Mouse (Mus musculus): ENCODE data around the gene Pla2g2c.

Gene Pla2g2c

DNA sequence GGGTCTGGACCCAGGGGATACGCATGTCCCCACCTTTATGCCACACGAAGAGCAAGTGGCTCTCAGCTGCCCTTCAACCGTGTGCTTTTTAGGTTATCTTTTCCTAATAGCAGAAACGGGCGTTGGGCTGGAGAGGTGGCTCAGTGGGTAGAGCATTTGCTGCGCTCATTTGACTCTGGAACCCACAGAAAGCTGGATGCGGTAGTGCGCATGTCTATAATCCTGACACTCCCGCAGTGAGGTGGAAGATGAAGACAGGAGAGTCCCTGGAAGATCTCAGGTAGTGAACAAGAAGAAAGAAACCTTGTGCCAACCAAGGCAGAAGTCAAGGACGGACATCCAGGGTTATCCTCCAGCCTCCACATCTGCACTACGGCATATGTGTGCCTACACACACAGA lies 15.3 kb upstream of the Pla2g2c start:
- no peak for DNase-seq (ENCODE audit: low spot score)

DNA sequence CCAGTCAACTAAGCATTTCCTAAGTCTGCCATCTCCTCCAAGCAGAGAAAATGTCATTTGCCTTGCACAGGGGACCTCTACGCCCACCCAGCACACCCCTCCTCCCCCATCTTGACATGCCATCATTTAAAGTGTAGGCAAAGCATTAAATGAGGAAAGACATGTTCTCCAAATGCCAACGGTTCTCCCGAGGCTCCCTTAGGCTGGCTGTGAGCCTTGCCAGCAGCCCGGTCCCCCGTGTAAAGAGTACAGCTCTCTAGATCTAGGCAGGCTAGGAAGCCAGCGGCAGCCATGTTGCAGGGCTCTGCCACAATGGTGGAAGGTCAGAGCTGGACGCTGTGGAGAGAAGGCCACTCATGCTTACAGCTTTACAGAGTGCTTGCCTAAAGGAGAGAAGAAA lies 14.6 kb upstream of the Pla2g2c start:
- DNase-seq (ENCODE audit: low spot score) = no peak

DNA sequence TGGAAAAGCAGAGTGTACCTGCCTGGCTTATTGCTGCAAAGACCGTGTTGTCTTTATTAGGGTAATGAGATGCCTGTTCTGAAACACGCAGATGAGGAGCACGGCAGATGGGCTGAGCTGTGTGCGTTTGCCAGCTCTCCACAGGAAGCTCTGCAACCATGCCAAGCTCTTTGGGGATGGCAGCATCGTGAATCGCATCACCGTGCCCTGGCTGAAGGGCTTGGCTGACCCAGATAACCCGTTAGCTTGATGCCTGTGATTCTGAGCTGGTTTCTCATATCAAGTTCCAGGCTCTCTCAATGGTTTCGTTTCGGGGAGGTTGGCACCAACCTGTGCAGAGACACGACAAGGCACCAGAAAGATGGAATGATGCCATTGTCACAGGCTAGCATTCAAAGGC lies 14.0 kb upstream of the Pla2g2c start:
- no peak for DNase-seq (ENCODE audit: low spot score)

DNA sequence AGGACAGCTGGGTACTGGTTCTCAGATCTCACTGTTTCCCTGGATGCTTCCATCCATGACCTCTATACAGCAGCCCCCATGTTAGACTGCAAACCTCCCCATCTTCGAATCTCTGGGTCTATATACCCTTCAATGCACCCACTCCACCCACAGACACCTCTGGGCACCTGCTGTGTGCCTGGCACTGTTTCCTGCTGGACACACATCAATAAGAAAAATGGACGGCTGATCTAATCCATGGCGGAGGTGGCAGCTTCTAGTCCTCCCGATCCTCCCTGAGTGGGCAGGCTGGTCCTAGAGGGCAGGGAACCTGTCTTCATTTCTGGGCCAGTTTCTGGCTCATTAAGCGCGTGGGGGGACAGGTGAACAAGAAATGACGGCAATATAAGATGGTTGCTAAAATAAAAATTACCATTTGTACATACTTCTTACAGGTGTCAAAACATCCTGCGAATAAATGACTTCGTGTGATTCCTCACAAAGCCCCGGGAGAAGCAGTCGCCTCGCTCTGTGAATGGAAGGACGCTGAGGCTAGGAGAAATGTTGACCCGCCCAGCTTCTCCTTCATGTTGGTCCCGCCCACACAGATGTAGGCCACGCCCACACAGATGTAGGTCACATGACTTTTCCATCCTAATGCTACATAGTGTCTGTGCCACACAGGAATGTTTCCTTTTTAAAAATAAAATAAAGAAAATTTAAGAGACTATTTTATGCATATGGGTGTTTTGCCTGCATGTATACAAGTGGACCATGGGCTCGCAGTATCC lies 13.4 kb upstream of the Pla2g2c start:
- DNase-seq (ENCODE audit: low spot score) = no peak

DNA sequence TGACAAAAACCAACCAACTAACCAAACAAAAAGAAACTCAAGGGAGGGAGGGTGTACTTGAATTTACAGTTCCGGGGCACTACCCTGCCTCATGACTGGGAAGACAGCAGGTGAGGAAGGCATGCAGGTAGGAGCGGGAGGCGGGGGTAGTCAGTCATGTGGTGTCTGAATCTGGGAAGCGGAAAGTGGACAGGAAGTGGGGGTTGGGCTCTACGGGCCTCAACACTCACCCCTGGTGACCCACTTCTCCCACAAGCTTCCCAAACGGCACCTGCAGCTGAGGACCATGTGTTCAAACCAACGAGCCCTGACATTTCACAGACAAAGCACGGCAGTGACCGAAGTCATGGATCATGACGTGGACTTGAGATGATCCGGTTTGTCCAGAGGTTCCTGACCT lies 12.5 kb upstream of the Pla2g2c start:
- no peak for DNase-seq (ENCODE audit: low spot score)

DNA sequence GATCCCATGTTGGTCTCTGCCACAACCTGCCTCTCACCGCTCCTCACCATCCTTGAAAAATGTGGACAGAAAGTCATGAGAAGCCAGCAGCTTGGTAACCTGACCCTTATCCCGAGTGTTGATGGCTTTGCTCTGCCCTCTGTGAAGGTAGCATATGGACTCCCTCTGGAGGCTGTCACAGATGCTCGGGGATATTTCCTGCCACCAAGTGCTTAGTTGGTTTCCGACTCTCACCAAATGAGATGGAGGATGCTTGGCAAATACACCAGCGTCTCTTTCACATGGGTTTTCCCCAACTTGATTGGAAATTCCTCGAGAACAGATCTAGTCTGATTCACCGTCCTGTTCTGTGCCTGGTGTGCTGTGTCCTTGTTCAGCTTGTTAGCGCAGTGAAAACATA lies 12.0 kb upstream of the Pla2g2c start:
- no peak for DNase-seq (ENCODE audit: low spot score)

DNA sequence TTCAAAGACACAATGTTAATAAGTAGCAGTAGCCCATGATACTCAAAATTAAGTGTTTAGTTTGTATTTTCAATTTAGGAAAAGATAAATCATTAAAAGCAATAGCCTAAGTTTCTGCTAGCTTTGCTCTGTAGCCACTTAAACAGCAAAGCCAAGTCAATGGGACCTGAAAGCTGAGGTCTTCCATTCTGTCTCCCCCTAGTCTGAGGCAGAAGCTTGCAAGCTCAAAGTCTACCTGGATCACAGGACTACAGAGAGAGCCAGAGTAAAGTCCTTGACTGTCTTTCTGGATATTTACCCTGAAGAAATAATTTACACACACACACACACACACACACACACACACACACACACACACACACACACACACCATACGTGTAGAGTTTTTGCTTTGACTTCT lies 10.4 kb upstream of the Pla2g2c start:
- DNase-seq (ENCODE audit: low spot score) = no peak

DNA sequence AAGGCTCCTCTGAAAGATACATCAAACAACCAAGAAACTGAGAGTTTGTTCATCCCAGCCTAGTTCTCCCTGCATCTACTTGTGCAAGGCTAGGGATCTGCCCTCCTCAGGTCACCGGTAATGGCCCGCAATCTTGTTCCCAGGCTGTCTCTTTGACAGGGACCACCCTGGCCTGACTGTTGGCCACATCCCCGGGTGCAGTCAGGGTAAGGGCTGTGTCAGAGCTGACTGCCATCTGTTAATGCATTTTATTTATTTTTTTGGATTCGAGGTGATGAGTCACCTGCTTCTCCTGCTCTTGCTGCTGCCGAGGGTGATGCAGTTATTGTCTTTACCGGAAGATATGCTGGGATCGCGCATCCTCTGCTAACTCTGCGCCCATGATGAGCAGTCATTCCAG lies 7.9 kb upstream of the Pla2g2c start:
- DNase-seq (ENCODE audit: low spot score) = no peak

DNA sequence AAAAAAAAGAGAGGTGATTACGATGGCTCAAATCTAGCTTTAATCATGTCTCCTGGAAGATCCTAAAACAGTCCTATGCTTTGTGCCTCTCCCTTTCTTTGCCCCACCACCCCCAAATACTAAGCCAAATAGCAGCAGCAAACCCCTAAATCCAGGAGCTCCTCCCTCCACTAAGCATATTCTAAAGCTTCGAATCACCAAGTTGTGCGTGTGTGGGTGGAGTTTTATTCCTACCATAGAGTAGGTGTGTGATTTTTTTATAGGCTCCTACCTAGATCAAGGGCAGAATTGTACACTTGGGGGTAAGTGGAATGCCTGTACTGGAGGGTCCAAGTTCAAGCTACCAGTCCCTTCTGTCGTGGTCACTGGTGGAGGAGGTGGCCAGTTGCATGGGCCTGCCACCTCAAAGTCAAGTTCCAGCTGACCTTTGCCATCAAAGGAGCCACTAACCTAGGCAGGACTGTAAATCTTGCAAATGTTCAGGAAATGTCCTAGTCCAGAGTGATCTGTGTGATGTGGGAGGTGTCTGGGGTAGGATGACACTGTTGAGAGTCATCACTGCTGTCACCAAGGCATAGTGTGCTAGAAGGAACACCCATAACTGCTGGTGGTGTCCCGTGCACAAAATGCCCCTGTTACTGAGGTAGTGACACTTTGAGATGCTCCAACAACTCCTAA lies 5.9 kb upstream of the Pla2g2c start:
- no peak for DNase-seq (ENCODE audit: low spot score)

DNA sequence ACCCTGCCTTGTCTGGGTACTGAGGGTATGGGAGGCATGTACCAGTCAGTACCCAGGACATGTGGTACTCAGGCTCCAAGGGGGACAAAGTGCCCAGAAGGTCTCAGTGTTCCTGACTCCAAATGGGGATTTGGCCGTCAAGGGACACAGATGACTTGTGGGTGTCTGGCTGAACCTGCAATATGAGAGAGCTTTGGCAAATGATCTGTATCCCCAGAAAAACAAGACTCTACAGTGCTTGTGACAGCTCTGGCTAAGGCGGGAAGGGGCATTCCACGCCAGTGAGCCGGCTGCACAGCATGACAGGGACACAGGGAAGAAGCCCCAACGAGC lies 5.4 kb upstream of the Pla2g2c start:
- no peak for DNase-seq (ENCODE audit: low spot score)

DNA sequence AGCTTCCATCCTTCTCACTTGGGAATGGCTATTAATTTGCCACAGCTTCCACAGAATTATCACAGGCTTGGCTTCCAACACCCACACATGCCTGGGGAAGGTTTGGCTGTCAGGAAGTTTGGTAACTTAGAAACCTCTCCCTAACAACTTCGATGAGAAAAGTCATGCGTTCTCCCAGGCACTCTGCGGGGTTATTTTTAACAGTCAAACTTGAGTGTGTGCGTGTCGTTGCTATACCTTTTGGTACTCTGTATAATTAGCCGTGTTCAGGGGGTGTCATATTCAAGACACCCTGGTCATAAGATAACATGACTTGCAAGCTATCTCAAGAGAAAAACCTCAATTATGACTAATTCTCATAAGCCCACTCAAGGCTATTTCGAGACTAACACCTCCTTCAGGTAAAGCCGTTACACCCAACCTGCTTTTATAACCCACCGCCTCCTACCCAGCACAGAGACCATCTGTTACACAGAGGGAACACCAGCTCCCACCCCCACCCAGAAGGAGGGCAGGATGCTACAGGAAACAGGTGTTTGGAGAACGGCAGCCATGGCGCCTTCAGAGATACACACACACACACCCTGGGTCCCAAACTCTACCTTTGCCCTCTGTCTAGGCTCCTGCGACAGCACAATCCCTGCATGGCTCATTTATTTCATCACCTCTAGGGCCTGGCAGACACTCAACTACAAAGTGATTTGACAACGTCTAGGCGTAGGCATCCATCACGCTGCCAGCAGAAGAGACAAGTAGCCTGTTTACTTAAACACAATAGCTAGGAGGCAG lies 905 bp upstream of the Pla2g2c start:
- no peak for DNase-seq (ENCODE audit: low spot score)

DNA sequence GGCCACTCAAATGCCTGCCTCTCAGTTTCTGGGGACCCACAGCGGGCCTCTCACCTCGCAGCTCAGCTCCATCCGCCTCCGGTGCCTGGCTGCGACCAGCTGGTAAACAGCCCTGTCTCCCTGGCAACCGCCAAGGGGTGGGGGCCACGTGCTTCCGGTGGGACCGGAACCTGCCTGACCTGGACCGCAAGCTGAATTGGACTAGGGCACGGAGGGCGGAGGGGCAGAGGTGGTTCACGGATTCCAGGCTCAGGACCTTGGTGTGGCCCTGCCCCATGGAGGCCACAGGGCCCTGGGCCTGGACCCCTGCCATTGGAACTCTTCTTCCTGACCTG lies 502 bp downstream of the Pla2g2c start:
- DNase-seq (ENCODE audit: low spot score) = no peak

DNA sequence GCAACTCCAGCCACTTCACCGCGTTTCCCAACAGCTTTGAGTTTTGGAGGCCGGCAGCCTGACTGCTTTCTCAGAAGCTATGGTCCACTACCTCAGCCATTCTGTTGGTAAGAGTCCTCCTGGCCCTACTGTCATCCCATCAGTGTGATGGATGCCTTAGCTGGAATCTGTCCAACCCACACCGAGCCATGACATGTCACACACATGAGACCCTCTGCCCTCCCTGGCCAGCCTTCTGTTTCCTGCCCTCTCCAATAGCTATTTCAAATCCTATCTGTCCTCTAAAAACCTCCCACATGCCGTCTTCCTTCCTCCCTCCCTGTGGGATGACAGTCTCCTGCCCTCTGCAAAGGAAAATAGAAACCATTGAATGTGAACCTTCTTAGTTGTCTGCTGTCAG lies 1.2 kb downstream of the Pla2g2c start:
- no peak for DNase-seq (ENCODE audit: low spot score)

DNA sequence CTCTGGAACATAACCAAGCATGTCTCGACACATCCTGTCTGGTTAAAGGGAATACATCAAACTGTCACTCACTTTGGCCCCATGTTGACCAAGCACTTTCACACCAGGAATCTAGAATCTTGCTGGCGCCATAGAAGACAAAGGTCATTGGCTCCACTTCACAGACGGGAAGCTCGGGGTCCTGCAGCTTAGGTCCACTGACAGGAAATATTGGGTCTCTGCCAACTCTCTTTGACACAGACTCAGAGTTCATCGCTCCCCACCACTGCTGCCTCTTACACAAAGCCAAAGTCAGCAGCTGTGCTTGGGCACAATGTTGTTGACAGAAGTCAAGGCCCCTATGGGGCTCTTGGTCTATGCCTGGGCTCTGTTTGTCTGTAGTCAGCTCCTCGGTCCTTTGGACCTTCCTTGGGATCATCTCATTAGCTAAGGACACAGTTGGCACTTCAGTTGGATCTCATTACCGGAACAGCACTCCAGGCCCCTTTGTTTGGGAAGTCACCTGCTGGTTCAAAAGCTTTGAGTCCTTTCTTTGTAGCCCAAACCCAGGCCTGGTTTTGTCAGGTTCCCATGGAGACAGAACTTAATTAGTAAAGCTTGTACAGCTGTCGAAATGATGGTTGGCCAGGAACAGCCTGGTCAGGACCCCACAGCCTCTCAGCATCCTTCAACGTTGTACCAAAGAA lies 4.6 kb downstream of the Pla2g2c start:
- DNase-seq (ENCODE audit: low spot score) = no peak

DNA sequence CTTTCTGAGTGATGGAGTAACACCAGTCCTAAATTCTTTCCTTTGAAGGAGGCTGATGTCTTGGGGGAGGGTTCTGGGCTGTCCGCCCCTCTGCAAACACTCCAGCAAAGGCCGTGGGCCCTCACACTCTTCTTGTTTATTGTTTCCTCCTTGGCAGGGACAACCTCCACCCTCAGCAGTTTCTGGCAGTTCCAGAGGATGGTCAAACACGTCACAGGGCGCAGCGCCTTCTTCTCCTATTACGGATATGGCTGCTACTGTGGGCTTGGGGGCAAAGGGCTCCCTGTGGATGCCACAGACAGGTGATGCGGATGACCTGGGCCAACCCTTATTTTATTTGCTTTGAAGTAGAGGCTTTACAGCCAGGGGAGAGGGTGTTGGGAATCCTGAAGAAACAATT lies 9.5 kb downstream of the Pla2g2c start:
- DNase-seq (ENCODE audit: low spot score) = no peak

DNA sequence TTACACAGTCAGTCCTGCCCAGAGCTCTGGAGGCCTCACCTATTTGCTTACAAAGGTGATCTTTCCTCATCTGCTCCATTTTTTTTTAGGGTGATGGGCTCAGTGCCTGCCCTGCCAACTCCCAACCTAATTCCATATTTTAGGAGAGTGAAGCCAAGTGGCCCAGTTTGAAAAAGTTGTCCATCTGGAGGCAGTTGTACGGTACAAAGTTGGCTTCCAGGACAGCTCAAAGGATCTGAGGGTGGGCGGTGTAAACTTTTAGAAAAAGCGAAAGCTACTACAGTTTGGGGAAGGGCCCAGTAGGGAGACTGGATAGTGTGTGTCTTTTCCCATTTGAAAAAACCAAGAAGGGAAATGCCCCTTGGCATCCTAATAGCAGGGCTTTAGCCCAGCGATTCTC lies 10.3 kb downstream of the Pla2g2c start:
- no peak for DNase-seq (ENCODE audit: low spot score)

DNA sequence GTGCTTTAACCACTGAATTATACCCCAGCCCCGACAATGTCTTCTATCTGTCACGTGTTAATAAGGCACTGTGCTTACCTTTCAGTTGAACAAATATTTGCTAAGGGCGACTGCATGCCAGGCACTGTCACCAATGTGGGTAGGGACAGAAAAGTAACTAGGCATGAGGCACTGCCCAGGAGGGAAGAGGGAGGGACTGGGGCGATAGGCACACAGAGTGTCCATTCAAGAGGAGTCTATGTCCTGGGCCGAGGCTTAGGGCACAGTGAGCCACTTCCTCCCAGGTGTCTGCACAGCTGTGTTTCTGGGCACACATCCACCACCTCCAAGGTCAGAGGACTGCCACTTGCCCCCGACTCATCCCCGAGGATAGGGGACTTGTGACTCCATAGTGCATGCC lies 12.4 kb downstream of the Pla2g2c start, which contains the start of gene Ubxn10:
Gene Ubxn10 (minus strand): TSS at position 137 of the 400 bp plus-strand sequence.
- no peak for DNase-seq (ENCODE audit: low spot score)

DNA sequence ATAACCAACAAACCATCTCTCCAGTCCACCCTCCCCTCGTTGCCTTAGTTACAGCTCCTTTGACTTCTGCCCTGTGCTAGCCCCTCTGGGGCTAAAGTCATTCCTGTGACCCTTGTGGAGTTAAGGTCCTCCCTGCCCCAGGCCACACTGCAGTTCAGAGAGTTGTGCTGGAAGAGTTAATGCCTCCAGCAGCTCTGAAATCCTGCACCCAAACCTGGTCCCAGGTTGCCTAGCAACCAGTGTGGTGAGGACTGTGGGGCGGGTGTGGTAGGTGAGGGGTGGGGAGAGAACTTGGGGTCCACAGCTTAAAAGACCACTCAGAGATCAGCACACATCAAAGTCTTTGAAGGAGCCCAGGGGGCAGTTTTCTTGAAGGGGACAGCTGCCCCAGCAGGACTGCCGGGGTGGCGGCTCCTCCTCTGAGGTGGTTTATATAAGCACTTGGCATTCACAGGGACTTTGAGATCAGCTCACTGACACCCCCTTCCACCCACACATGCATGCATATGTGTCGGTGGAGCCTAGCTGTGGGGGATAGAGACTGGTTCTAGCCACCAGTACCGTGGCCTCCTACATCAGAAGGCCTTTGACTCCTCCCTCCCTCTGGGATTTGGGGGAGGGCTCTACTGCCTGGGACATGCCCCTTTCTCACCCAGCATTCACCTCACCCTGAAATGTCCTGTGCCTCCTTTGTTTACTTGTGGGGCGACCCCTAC lies 14.7 kb downstream of the Pla2g2c start:
- DNase-seq (ENCODE audit: low spot score) = no peak

DNA sequence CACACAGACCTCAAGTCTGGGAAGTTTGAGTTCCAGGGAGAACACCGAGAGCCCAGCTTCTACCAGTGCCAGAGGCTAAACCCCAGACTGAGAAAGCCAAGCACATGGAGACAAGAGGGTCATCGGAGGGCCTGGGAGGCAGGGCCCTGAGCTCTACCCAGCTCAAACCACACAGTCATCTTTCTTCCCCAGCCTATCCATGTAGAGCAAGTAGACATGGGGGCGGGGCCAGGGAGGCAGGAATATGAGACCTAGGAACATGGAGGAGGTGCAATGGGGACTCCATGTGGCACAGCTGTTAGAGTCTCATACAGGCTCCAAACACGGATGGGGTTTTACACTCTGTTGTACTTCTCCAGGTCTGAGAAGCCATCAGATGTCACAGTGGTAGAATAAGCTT lies 21.3 kb downstream of the Pla2g2c start:
- no peak for DNase-seq (ENCODE audit: low spot score)

DNA sequence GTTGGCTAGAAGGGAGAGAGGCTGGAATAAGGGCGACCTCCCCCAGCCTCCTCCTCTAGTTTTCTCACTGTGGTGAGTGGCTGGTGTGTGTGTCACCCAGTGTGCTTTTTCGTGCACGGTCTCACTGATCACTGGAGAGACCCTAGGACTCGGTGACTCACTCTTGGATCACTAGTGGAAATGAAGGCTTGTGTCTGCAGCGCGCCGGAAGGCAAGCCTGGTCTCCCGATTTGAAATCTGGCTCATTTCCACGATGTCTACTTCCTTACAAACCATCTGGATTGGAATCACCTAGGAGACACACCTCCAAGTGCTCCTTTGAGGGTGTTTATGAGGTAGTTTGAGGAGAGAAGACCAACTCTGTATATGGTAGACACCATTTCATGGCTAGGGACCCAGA lies 22.3 kb downstream of the Pla2g2c start:
- no peak for DNase-seq (ENCODE audit: low spot score)

DNA sequence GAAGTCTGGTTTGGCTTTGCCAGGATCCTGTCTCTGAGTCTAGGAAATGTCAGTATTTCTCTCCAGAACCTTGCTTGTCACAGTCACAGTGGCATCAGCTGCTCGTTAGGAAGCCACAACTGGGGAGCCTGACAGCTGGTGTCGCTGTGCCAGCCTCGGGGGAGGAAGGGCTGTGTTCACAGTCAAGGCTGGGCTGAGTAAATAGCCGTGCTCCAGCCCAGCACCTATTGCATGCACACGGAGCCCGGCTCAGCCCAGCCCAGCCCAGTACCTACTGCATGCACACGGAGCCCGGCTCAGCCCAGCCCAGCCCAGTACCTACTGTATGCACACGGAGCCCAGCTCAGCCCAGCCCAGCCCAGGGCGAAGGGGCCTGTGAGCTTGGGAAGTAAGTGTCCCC lies 23.3 kb downstream of the Pla2g2c start:
- DNase-seq (ENCODE audit: low spot score) = no peak

All from c-Kit-positive CD71-positive TER-119-positive erythroid progenitor cells, embryonic 14.5 days (primary cell).